Mouse (Mus musculus): ENCODE data around the gene Ptrhd1. TPM values are rescaled to one million over a fixed set of nuclear protein-coding genes. Genes with fewer than 3 reads are reported as not detected.
"Not testable (repeated sequence)": the region's sequence is repeated elsewhere in the genome, so short reads cannot be mapped to it uniquely, and the experiment has no call there.

Ptrhd1 gene
- polyA plus RNA-seq, 1 experiment from 2014 or later: 5.3 TPM

- H3K4me3 ChIP-seq (replicated peaks): no peak overlapping the region
- no peak overlapping the region for H3K4me2 ChIP-seq
- no peaks in the 10 kb centered on the region for H3K27me3 ChIP-seq (replicated peaks)
- H3K9ac ChIP-seq: no peak overlapping the region
- no peaks in the 10 kb centered on the region for H3K9me3 ChIP-seq
- peaks cover 8% of the 10 kb centered on the region; the same call in 1 of the 2 replicates for H3K36me3 ChIP-seq
- 83% methylated on average over 4 of the region's 4 CpGs for WGBS
- H3K4me1 ChIP-seq: no peaks in the 10 kb centered on the region
- H3K27ac ChIP-seq: no peak overlapping the region
- no peak for ATAC-seq (ENCODE audit: insufficient read depth, low FRiP score, low read depth)
Observed at GRCm38 (mm10) chr12:4202206-4202605, 31.6 kb upstream of the Ptrhd1 start.

GRCm38 (mm10) chr12:4206106-4206505, 27.7 kb upstream of the Ptrhd1 start:
- Histone ChIP-seq H3K9ac (no peak overlapping the region), H3K27ac (no peak overlapping the region), H3K9me3 (no peaks in the 10 kb centered on the region), H3K36me3 (peaks cover 22% of the 10 kb centered on the region; the same call in 1 of the 2 replicates), H3K4me3 (replicated peaks) (no peak overlapping the region), H3K27me3 (replicated peaks) (no peaks in the 10 kb centered on the region), H3K4me1 (no peaks in the 10 kb centered on the region), H3K4me2 (no peak overlapping the region)
- no peak for ATAC-seq (ENCODE audit: insufficient read depth, low FRiP score, low read depth)
- WGBS: 91% methylated on average over 11 of the region's 11 CpGs

- H3K9me3 ChIP-seq: no peaks in the 10 kb centered on the region
- H3K27me3 ChIP-seq (replicated peaks): no peaks in the 10 kb centered on the region
- H3K4me3 ChIP-seq (replicated peaks): no peak overlapping the region
- no peaks in the 10 kb centered on the region for H3K4me1 ChIP-seq
- no peak overlapping the region for H3K27ac ChIP-seq
- WGBS: 79% methylated on average over 15 of the region's 15 CpGs
- H3K9ac ChIP-seq: no peak overlapping the region
- ATAC-seq (ENCODE audit: insufficient read depth, low FRiP score, low read depth): no peak
- H3K4me2 ChIP-seq: no peak overlapping the region
- H3K36me3 ChIP-seq: peaks cover 25% of the 10 kb centered on the region; the same call in 1 of the 2 replicates
Observed at GRCm38 (mm10) chr12:4208405-4209133, 25.3 kb upstream of the Ptrhd1 start.

GRCm38 (mm10) chr12:4209196-4209595, 24.6 kb upstream of the Ptrhd1 start:
- H3K27ac ChIP-seq: no peak overlapping the region
- no peak overlapping the region for H3K4me2 ChIP-seq
- no peaks in the 10 kb centered on the region for H3K27me3 ChIP-seq (replicated peaks)
- no peak overlapping the region for H3K4me3 ChIP-seq (replicated peaks)
- H3K9me3 ChIP-seq: no peaks in the 10 kb centered on the region
- H3K4me1 ChIP-seq: no peaks in the 10 kb centered on the region
- no peak overlapping the region for H3K9ac ChIP-seq
- WGBS: 93% methylated on average over 9 of the region's 9 CpGs
- ATAC-seq (ENCODE audit: insufficient read depth, low FRiP score, low read depth): no peak
- peaks cover 25% of the 10 kb centered on the region; the same call in 1 of the 2 replicates for H3K36me3 ChIP-seq

- Histone ChIP-seq H3K4me2 (no peak overlapping the region), H3K4me3 (replicated peaks) (no peak overlapping the region), H3K9ac (no peak overlapping the region), H3K4me1 (no peaks in the 10 kb centered on the region), H3K27ac (no peak overlapping the region), H3K9me3 (no peaks in the 10 kb centered on the region), H3K27me3 (replicated peaks) (no peaks in the 10 kb centered on the region), H3K36me3 (peaks cover 29% of the 10 kb centered on the region; the same call in 1 of the 2 replicates)
- no peak for ATAC-seq (ENCODE audit: insufficient read depth, low FRiP score, low read depth)
- WGBS: 83% methylated on average over 9 of the region's 9 CpGs
Observed at GRCm38 (mm10) chr12:4211174-4211573, 22.7 kb upstream of the Ptrhd1 start.

- no peaks in the 10 kb centered on the region for H3K27me3 ChIP-seq (replicated peaks)
- H3K36me3 ChIP-seq: peaks cover 26% of the 10 kb centered on the region; the same call in 1 of the 2 replicates
- H3K4me3 ChIP-seq (replicated peaks): no peak overlapping the region
- no peaks in the 10 kb centered on the region for H3K4me1 ChIP-seq
- no peak overlapping the region for H3K9ac ChIP-seq
- H3K27ac ChIP-seq: no peak overlapping the region
- 71% methylated on average over 8 of the region's 8 CpGs for WGBS
- no peak for ATAC-seq (ENCODE audit: insufficient read depth, low FRiP score, low read depth)
- H3K9me3 ChIP-seq: no peaks in the 10 kb centered on the region
- H3K4me2 ChIP-seq: no peak overlapping the region
Observed at GRCm38 (mm10) chr12:4212908-4213307, 20.9 kb upstream of the Ptrhd1 start.

GRCm38 (mm10) chr12:4230156-4230555, 3.7 kb upstream of the Ptrhd1 start:
- H3K9me3 ChIP-seq: no peaks in the 10 kb centered on the region

GRCm38 (mm10) chr12:4232777-4233176, 1.1 kb upstream of the Ptrhd1 start:
- no peak for ATAC-seq (ENCODE audit: insufficient read depth, low FRiP score, low read depth)
- H3K9ac ChIP-seq: no peak overlapping the region
- 0 out of 2 replicates have a peak, but pooled peaks cover 9% of the 10 kb centered on the region for H3K4me1 ChIP-seq
- no peaks in the 10 kb centered on the region for H3K27me3 ChIP-seq (replicated peaks)
- H3K4me3 ChIP-seq (replicated peaks): peak overlapping the region; percentile 77
- H3K4me2 ChIP-seq: peak overlapping the region; percentile 58
- 32% methylated on average over 4 of the region's 4 CpGs for WGBS
- peaks cover 7% of the 10 kb centered on the region; the same call in 1 of the 2 replicates for H3K36me3 ChIP-seq
- no peaks in the 10 kb centered on the region for H3K9me3 ChIP-seq
- no peak overlapping the region for H3K27ac ChIP-seq

More at GRCm38 (mm10) chr12:4230156-4230555, 3.7 kb upstream of the Ptrhd1 start:
- Histone ChIP-seq H3K4me2 (no peak overlapping the region), H3K27ac (no peak overlapping the region), H3K36me3 (peaks cover 24% of the 10 kb centered on the region), H3K27me3 (replicated peaks) (no peaks in the 10 kb centered on the region), H3K4me1 (0 out of 2 replicates have a peak, but pooled peaks cover 9% of the 10 kb centered on the region), H3K9ac (no peak overlapping the region), H3K4me3 (replicated peaks) (no peak overlapping the region)
- no peak for ATAC-seq (ENCODE audit: insufficient read depth, low FRiP score, low read depth)
- WGBS: 94% methylated on average over 7 of the region's 7 CpGs

GRCm38 (mm10) chr12:4237481-4237880, 3.7 kb downstream of the Ptrhd1 start:
- no peaks in the 10 kb centered on the region for H3K9me3 ChIP-seq
- H3K27ac ChIP-seq: no peak overlapping the region
- H3K9ac ChIP-seq: no peak overlapping the region
- no peak for ATAC-seq (ENCODE audit: insufficient read depth, low FRiP score, low read depth)
- H3K4me1 ChIP-seq: 0 out of 2 replicates have a peak, but pooled peaks cover 6% of the 10 kb centered on the region
- no peak overlapping the region for H3K4me3 ChIP-seq (replicated peaks)
- H3K27me3 ChIP-seq (replicated peaks): no peaks in the 10 kb centered on the region
- H3K36me3 ChIP-seq: 0 out of 2 replicates have a peak, but pooled peaks cover 3% of the 10 kb centered on the region
- no peak overlapping the region for H3K4me2 ChIP-seq
- WGBS: 92% methylated on average over 15 of the region's 15 CpGs

GRCm38 (mm10) chr12:4240281-4240680, 6.5 kb downstream of the Ptrhd1 start:
- not testable (repeated sequence) for H3K9me3 ChIP-seq
- WGBS: 77% methylated on average over 8 of the region's 8 CpGs

GRCm38 (mm10) chr12:4243805-4244204, 10.0 kb downstream of the Ptrhd1 start:
- 84% methylated on average over 2 of the region's 2 CpGs for WGBS

More at GRCm38 (mm10) chr12:4240281-4240680, 6.5 kb downstream of the Ptrhd1 start:
- not testable (repeated sequence) for H3K27ac ChIP-seq; H3K4me1 ChIP-seq; H3K36me3 ChIP-seq; H3K4me2 ChIP-seq; H3K9ac ChIP-seq; H3K27me3 ChIP-seq (replicated peaks); ATAC-seq (ENCODE audit: insufficient read depth, low FRiP score, low read depth); H3K4me3 ChIP-seq (replicated peaks)

GRCm38 (mm10) chr12:4245742-4246141, 11.9 kb downstream of the Ptrhd1 start:
- no peak; the same call in 1 of the 2 replicates for ATAC-seq (ENCODE audit: insufficient read depth, low FRiP score, low read depth)
- Histone ChIP-seq H3K27ac (no peak overlapping the region), H3K9me3 (no peaks in the 10 kb centered on the region)

More at GRCm38 (mm10) chr12:4243805-4244204, 10.0 kb downstream of the Ptrhd1 start:
- Histone ChIP-seq H3K9ac (no peak overlapping the region), H3K27me3 (replicated peaks) (no peaks in the 10 kb centered on the region), H3K4me2 (no peak overlapping the region), H3K4me1 (no peaks in the 10 kb centered on the region), H3K27ac (no peak overlapping the region), H3K4me3 (replicated peaks) (no peak overlapping the region), H3K36me3 (no peaks in the 10 kb centered on the region), H3K9me3 (no peaks in the 10 kb centered on the region)
- ATAC-seq (ENCODE audit: insufficient read depth, low FRiP score, low read depth): no peak

More at GRCm38 (mm10) chr12:4245742-4246141, 11.9 kb downstream of the Ptrhd1 start:
- 73% methylated on average over 10 of the region's 10 CpGs for WGBS
- H3K27me3 ChIP-seq (replicated peaks): no peaks in the 10 kb centered on the region
- H3K4me3 ChIP-seq (replicated peaks): no peak overlapping the region
- H3K9ac ChIP-seq: no peak overlapping the region
- H3K4me2 ChIP-seq: no peak overlapping the region
- H3K36me3 ChIP-seq: no peaks in the 10 kb centered on the region
- H3K4me1 ChIP-seq: no peaks in the 10 kb centered on the region

All from stomach, embryonic 15.5 days (tissue).